Mouse (Mus musculus) induced T-regulatory cell, adult 2 months (primary cell): ENCODE measurements around the gene Smim11.

Experiments
- DNase-seq: peaks from one replicate; pipeline ENCODE4 v3.0.0-alpha.2; 2012; ENCODE audit warnings: low read depth

The Smim11 gene

DNA sequence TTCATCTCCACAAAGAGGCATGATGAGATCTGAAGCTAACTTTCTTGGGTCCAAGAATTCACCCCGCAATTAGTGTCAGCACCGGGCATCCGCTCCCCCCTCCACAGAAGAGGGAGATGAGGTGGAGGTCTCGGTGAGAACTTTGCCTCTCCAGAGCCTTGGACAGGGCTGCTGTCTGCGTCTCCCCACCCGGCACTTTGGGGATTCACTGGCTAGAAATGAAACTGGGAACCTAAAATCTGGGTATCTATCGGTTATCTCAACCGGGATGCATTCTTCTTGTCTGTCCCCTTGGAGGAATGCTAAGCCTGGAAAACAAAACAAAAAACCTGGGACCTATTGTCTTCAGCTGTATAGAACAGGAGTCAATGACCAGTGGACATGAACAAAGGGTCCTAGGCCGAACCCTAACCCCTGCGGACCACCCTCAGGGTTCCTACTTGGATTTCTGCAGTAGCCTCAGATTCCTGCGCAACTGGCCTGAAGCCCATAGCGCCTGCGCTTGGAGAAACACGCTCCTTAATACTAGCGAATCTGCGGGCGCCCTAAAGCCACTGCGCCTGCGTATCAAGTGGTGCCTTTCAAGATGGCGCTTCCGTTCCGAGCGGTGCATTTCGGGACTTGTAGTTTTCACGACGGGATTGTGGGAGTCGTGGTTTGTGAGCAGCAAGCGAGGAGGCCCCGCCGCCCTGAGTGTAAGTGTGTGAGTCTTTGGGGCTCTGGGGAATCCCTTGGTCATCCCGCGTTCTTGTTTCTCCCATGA, at the start of gene Smim11:
Smim11 (plus strand) TSS at position 638 of the 763 bp plus-strand sequence.
- peak; percentile 98 for DNase-seq

DNA sequence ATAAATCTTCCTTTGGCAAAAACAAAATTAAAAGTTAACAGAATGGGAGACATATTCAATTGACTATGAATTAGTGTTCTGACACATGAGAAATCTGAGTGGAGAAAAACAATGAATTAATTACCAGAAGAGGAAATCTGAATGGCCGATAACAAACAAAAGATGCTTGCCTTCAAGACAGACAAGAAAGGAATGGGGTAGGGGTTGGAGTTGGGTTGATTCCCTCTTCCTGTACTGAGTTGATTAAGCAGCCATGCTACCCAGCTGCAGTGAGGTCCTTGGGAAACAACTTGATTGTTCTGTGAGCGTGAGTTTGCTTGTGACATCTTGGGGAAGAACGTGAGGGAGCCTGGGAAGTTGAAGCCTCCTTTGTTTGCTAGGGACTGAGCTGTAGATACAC, 46.8 kb upstream of the Smim11 start:
- DNase-seq = no peak

GRCm38 (mm10) chr16:92267861-92268260, 33.2 kb upstream of the Smim11 start:
- no peak for DNase-seq

GRCm38 (mm10) chr16:92274516-92274915, 26.6 kb upstream of the Smim11 start:
- DNase-seq = no peak

DNA sequence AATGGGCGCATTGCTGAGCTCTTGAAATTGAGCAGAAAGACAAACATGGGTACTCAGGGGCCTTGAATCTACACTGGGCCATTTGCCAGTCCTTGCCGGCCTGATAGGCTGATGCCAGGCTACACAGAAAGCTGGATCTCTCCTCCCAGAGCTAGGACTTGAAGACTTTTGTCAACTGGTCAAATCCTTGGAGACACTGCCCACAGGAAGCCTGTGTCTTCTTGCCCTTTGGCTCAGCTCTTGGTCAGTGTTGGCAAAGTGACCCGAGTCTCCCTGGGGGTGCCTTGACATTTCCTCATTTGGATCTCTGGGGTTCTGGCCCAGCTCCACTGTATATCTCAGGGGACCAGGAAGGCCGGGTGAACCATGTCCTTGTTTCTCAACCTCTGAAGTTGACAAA, 25.6 kb upstream of the Smim11 start:
- DNase-seq = no peak

DNA sequence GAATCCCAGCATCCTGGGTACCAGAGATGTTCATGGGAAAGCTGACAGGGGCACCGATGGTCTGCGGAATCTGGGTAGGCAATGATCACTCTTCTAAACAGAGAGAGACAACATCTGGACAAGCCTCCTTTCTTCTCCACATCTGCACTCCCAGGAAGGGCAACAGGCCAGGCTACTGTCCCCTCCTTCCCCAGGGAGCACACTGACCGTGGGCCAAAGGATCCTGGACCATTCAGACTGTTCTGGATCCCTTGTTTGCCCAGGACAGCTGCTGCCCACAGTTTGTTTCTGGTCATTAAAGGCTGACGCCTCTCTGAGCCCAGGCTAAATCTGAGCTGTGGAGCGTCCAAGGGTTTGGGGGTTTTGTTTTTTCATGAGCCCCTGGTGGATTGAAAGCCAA, 18.4 kb upstream of the Smim11 start:
- no peak for DNase-seq

- no peak for DNase-seq
These were observed 16.0 kb upstream of the Smim11 start for GRCm38 (mm10) chr16:92285068-92285467.

DNA sequence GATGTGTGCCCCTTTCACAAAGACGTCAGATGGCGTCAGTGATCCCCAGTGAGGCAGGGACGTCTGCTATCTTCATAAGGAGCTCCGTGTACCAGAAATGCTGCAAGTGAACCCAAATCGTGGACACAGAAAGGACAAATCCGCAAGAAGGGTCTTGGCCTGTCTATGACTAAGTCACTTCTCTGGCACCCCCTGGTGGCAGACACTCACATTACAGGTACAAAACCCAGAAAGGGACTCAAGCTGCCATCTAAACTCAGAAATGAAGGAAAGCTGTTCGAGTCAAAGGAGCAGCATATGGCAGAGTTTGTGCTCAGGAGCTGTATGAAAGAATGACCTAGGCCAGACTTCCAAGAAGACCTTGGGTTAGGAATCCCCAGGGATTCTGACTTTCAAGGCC, 14.5 kb upstream of the Smim11 start:
- DNase-seq = peak; percentile 83

- no peak for DNase-seq
These were observed 12.3 kb upstream of the Smim11 start for GRCm38 (mm10) chr16:92288778-92289177.

DNA sequence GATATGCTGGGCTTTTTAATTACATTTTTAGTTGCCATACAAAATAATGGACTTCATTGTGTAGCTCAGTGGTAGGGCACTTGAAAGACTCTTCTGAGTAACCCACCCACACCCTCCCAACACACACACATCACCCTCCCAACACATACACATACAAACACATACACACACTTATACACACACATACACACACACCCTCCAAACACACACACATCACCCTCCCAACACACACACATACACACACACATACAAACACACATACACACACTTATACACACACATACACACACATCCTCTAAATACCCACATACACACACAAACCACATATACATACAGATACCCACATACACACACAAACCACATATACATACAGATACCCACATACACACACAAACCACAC, 11.0 kb upstream of the Smim11 start:
- no peak for DNase-seq

- no peak for DNase-seq
These were observed 9.0 kb upstream of the Smim11 start, which contains the start of gene Kcne2 for GRCm38 (mm10) chr16:92292101-92292500. TSS of gene Kcne2 (plus strand) at chr16:92292389.

DNA sequence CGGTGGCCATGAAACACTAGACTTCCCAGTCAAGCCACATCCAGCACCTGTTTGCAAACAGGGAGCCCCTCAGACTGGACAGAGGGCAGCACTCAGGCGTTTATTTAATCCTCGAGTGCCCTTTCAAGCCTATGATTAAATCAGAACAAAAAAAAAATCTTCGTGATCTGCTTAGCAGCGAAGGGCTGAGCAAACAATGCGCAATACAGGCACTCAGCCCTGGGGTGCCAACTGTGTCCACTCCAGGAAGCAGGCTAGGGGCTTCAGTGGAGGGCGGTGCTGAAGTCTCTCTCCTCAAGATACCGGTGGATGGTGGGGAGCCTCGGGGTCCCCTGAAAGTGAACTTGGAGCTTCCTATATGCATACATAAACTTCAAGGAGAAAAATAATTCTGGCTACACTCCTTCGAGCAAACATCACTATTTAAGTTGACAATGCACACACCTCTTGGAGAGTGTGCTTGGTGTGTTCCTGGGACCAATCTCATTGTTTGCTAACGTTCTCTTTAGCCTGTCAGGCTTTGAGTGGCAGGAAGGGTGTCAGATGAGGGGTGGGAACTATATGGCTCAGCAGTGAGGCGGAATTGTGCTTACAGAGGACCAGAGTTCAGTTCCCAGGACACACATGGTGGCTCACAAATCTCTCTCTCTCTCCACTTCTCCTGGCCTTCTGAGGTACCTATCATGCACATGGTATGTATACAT, 6.7 kb upstream of the Smim11 start:
- no peak for DNase-seq

- no peak for DNase-seq
These were observed 5.8 kb upstream of the Smim11 start for GRCm38 (mm10) chr16:92295328-92295727.

- DNase-seq = no peak
These were observed 323 bp downstream of the Smim11 start for GRCm38 (mm10) chr16:92301412-92301806.

DNA sequence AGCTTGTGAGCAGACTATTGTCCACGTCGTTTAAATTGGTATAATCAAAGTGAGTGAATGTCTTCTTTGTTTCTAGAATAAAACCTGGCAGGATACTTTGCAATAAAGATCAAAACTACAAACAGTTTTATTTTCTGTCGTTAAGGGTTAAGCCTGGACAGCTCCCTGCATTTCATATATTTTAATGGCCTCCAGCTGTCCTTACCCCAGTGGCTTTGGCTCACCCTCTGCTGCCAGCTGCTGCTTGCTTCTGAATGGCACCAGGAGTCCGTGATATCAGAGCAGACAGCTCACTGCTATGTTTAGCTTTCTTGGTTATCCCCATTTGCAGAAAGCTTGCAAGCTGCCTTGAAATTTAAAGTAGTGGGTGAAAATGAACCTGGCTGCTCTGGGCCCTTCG, 903 bp downstream of the Smim11 start:
- peak; percentile 14 for DNase-seq

- DNase-seq = no peak
These were observed 1.4 kb downstream of the Smim11 start for GRCm38 (mm10) chr16:92302506-92302905.

DNA sequence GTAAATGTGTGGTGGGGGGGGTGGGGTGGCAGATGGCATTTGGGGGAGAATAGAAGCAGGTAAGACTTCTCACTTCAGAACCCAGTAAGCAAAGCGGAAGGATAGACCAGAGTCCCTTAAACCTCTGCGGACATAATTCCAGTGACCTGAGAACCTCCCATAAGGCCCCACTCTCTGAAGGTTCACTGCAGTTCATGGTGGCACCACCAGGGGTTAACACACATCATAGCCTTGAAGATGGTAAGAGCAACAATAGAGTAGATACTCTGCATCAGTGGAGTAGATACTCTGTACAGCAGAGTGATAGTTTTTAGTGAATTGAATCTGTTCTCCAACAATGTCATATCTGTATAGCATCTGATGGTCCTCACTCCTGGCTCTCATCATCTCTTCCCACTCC, 4.4 kb downstream of the Smim11 start:
- DNase-seq = peak; percentile 54

- DNase-seq = no peak
These were observed 6.9 kb downstream of the Smim11 start for GRCm38 (mm10) chr16:92307947-92308346.

DNA sequence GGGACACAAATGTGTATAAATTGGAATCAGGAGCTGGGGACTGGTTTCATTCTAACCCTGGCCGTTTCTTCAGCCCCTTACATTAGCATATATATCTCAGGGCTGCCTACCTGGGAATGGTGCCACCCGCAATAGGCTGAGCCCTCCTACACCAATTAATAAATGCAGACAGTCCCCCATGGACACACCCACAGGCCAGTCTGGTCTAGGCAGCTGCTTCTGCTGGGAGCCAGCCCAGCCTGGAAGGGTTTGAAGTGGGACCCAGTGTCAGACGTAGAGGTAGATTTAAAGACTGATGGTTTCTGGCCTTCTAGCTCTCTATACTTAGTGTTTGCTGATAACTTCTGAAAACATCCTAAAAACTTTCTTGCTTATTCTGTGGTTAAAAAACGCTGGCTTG, 8.0 kb downstream of the Smim11 start:
- DNase-seq = no peak

DNA sequence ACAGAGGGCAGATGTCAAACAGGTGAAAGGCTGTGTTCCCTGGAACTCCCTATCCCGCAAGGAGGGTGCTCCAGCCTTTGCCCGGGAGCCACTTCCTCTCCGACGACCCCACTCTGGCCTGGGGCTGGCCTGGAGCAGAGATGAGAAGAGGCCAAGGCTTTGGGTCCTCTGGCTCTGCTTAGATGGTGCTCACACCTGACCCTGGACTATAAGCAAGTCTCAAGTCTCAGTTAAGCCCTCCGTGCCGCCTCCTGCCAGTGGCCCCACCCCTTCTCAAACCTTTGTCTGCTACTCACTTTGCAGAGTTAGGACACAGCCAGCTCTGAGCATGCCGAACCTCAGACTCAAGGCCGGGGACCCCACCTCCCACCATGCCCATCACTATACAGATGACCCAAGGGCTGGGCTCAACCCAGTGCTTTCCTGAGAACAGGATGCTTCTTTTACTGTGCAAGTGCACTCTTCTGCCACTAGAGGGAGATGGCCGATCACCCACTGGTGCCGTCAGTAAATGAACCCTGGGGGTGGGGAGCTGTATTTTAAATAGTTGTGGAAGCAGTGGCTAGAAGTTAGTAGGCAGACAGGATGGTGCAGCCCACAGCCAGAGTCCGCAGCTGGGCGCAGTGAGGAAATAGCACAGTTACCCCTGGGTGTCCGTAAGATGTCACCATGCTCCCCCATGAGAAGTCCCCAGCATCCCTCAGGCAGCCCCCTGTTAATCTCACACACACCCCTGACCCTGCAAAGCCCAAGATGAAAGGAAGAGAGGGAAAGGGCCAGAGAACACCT, 13.1 kb downstream of the Smim11 start:
- peak; percentile 71 for DNase-seq

DNA sequence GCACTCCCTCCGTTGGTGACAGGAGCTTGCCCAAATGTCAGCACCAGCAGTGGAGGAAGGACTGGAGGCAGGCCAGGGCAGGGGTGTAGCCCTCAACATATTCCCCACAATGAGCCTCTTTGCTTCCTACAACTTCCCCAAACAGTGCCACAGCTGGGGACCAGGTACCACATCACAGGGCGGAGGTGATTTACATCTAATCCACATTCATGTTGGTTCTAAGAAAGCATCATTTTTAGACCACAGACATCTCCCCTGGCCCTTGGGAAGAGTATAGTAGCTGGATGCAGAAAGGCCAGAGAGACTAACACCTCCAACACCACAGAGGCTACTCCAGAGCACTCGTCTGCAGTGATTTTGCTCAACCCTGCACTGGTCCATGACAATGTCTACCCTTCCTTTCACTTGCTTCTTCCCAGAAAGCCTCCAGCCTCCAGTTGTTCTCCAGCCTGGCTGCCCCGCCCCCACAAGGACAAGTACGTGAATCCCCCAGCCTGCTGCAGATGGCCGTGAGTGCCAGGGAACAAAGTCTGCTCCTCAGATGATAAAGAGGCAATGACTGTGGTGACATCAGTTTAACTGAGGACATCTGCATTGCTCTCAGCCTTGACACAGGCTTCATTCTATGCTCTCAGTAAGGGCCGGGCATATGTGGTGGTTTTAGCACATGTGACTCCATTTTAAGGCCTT, 15.1 kb downstream of the Smim11 start:
- no peak for DNase-seq
